Mouse (Mus musculus) brain, embryonic 14.5 days (tissue): ENCODE measurements around the gene Ppp1r21.
A peak's percentile ranks its signal among the peaks of the same experiment; 100 is the strongest.

ENCODE experiments used
- CTCF ChIP-seq: fragments of 200-500 bp; IDR thresholded peaks from 2 replicates; pipeline ENCODE4 v1.5.1; 2012; ENCODE audit warnings: inconsistent platforms, mild to moderate bottlenecking, moderate library complexity, borderline replicate concordance; ENCODE audit not compliant: insufficient read depth, insufficient read length; ENCODE audit errors: extremely low read depth
- POLR2A ChIP-seq: fragments of 200-500 bp; IDR thresholded peaks from 2 replicates; pipeline ENCODE4 v1.6.1; 2012; ENCODE audit warnings: mild to moderate bottlenecking, inconsistent platforms, borderline replicate concordance; ENCODE audit not compliant: poor library complexity, insufficient read depth, insufficient read length, severe bottlenecking; ENCODE audit errors: extremely low read depth

DNA sequence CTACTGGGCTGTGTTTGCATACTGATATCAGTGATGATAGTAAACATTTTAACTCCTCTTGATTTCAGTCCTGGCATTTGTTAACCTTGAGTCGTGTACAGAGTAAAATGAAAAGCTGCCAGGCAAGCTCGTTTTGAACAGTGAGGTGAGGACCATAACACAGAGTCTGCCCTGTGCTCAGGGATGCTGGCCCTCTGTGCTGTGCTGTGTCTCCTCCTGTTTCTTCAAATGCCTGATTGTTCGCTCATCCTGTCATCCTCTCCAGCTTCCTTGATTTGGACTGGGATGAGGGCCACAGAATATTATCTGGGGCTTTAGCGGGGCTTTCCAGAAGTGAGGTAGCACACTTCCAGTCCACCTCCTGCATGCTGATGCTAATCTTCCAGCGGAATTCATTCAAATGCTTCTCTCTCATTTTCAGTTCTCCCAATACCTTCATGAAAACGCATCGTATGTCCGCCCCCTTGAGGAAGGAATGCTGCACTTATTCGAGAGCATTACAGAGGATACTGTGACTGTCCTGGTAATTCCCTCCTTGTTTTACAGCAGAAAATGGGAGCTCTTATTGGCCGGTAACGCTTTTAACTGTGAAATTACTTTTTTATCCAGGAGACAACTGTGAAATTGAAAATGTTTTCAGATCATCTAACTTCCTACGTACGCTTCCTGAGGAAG is 28.4 kb downstream of the Ppp1r21 start:
- TF ChIP-seq POLR2A (no peak), CTCF (peak; percentile 65; the same call in 1 of the 2 replicates)
